Mouse (Mus musculus) C2C12 (cell line): ENCODE measurements at regions not wholly inside any gene's neighbourhood (a gene's known extent, or its start where the extent isn't known, plus 50 kb on each side); places are given as distances from the start of the nearest gene placed in this dataset.

Experiments used
- H3K27me3 ChIP-seq: one replicate; pipeline ENCODE4 v1.6.1; 2011; ENCODE audit not compliant: control insufficient read depth, insufficient read depth, insufficient read length
- H3K36me3 ChIP-seq: one replicate; pipeline ENCODE4 v1.6.1; 2011; ENCODE audit not compliant: control insufficient read depth, insufficient read depth
- H3K4me3 ChIP-seq: one replicate; pipeline ENCODE4 v1.5.1; 2011; ENCODE audit warnings: mild to moderate bottlenecking, control low read depth; ENCODE audit not compliant: poor library complexity, insufficient read depth, severe bottlenecking
- H3K79me2 ChIP-seq: one replicate; pipeline ENCODE4 v1.6.1; 2011; ENCODE audit not compliant: control insufficient read depth, insufficient read depth
- H3K79me3 ChIP-seq: one replicate; pipeline ENCODE4 v1.6.1; 2011; ENCODE audit warnings: low read depth, control low read depth
- H3ac ChIP-seq: one replicate; pipeline ENCODE3; 2011; ENCODE audit warnings: low read depth; ENCODE audit not compliant: control insufficient read depth, insufficient read length
- CEBPB ChIP-seq: IDR thresholded peaks from one replicate; pipeline ENCODE4 v1.6.1; 2011; ENCODE audit warnings: low read depth, mild to moderate bottlenecking, control low read depth, moderate library complexity
- CTCF ChIP-seq: IDR thresholded peaks from one replicate; pipeline ENCODE4 v1.5.1; 2011; ENCODE audit not compliant: control insufficient read depth, insufficient read depth, insufficient read length
- FOSL1 ChIP-seq: IDR thresholded peaks from one replicate; pipeline ENCODE4 v1.8.0; 2011; ENCODE audit warnings: mild to moderate bottlenecking, low read length; ENCODE audit not compliant: poor library complexity, insufficient read depth, severe bottlenecking
- MAX ChIP-seq: IDR thresholded peaks from one replicate; pipeline ENCODE4 v1.6.1; 2011; ENCODE audit warnings: mild to moderate bottlenecking, control low read depth
- MYOD1 ChIP-seq: IDR thresholded peaks from one replicate; pipeline ENCODE4 v1.6.1; 2011; ENCODE audit warnings: low read depth; ENCODE audit not compliant: control insufficient read depth, insufficient read length
- MYOG ChIP-seq: IDR thresholded peaks from one replicate; pipeline ENCODE4 v1.6.1; 2011; ENCODE audit not compliant: control insufficient read depth, insufficient read length; ENCODE audit errors: extremely low read depth
- USF1 ChIP-seq: IDR thresholded peaks from one replicate; pipeline ENCODE4 v1.6.1; 2011; ENCODE audit warnings: low read depth, mild to moderate bottlenecking, control low read depth, moderate library complexity

GRCm38 (mm10) chr13:32550113-32550512 lies 211.6 kb upstream of the Gmds start:
- Histone ChIP-seq H3K27me3 (no peaks in the 10 kb centered on the region), H3K79me2 (no peaks in the 10 kb centered on the region), H3K4me3 (no peak overlapping the region), H3K36me3 (no peaks in the 10 kb centered on the region), H3K79me3 (no peaks in the 10 kb centered on the region), H3ac (no peak overlapping the region)
- TF ChIP-seq USF1, result no peak
- no peak for TF ChIP-seq MYOG
- no peak for TF ChIP-seq MAX
- TF ChIP-seq CTCF, result no peak
- TF ChIP-seq FOSL1, result no peak
- TF ChIP-seq CEBPB, result no peak
- no peak for TF ChIP-seq MYOD1

GRCm38 (mm10) chr13:32547126-32547525 lies 208.6 kb upstream of the Gmds start:
- no peaks in the 10 kb centered on the region for H3K79me3 ChIP-seq
- TF ChIP-seq MYOG (no peak), CEBPB (no peak), FOSL1 (no peak), CTCF (no peak), MYOD1 (no peak), MAX (no peak)
- H3K79me2 ChIP-seq, result no peaks in the 10 kb centered on the region
- H3K27me3 ChIP-seq, result no peaks in the 10 kb centered on the region
- no peak overlapping the region for H3K4me3 ChIP-seq
- H3K36me3 ChIP-seq, result no peaks in the 10 kb centered on the region
- no peak overlapping the region for H3ac ChIP-seq

- Histone ChIP-seq H3K4me3 (no peak overlapping the region), H3K79me3 (no peaks in the 10 kb centered on the region), H3K79me2 (no peaks in the 10 kb centered on the region), H3ac (no peak overlapping the region), H3K36me3 (no peaks in the 10 kb centered on the region), H3K27me3 (no peaks in the 10 kb centered on the region)
- no peak for TF ChIP-seq MYOD1
- no peak for TF ChIP-seq FOSL1
- TF ChIP-seq USF1, result no peak
- no peak for TF ChIP-seq CEBPB
- TF ChIP-seq MYOG, result no peak
- no peak for TF ChIP-seq MAX
- no peak for TF ChIP-seq CTCF
These were observed 206.6 kb upstream of the Gmds start for GRCm38 (mm10) chr13:32544986-32545740.

- no peak for TF ChIP-seq CEBPB
- Histone ChIP-seq H3K36me3 (no peaks in the 10 kb centered on the region), H3K79me2 (no peaks in the 10 kb centered on the region), H3K27me3 (no peaks in the 10 kb centered on the region), H3K4me3 (no peak overlapping the region), H3ac (no peak overlapping the region), H3K79me3 (no peaks in the 10 kb centered on the region)
These were observed 203.1 kb upstream of the Gmds start for GRCm38 (mm10) chr13:32541611-32542010.

GRCm38 (mm10) chr13:32536241-32536640 lies 197.7 kb upstream of the Gmds start:
- H3ac ChIP-seq, result no peak overlapping the region
- H3K79me2 ChIP-seq, result no peaks in the 10 kb centered on the region
- H3K4me3 ChIP-seq, result no peak overlapping the region
- H3K79me3 ChIP-seq, result no peaks in the 10 kb centered on the region
- no peaks in the 10 kb centered on the region for H3K36me3 ChIP-seq
- no peaks in the 10 kb centered on the region for H3K27me3 ChIP-seq
- TF ChIP-seq MYOG, result no peak
- TF ChIP-seq MAX, result no peak
- no peak for TF ChIP-seq FOSL1
- TF ChIP-seq CTCF, result no peak
- TF ChIP-seq CEBPB, result no peak
- TF ChIP-seq USF1, result no peak
- TF ChIP-seq MYOD1, result no peak

- Histone ChIP-seq H3K36me3 (no peaks in the 10 kb centered on the region), H3K27me3 (no peaks in the 10 kb centered on the region), H3ac (no peak overlapping the region), H3K4me3 (no peak overlapping the region), H3K79me2 (no peaks in the 10 kb centered on the region), H3K79me3 (no peaks in the 10 kb centered on the region)
- no peak for TF ChIP-seq FOSL1
These were observed 197.1 kb upstream of the Gmds start for GRCm38 (mm10) chr13:32535602-32536001.
